Mouse (Mus musculus) mesoderm, embryonic 11.5 days (tissue): ENCODE data around the gene Eif2a.

Source experiments
- DNase-seq: peaks from one replicate; pipeline ENCODE4 v3.0.0-alpha.2; 2012; ENCODE audit warnings: low read depth, low spot score

The Eif2a gene

GRCm38 (mm10) chr3:58525652-58526407 lies at the start of gene Eif2a, which contains the start of gene Serp1:
Gene Eif2a (plus strand): TSS chr3:58525821.
Gene Serp1 (minus strand): TSS chr3:58525892.
- peak; percentile 98 for DNase-seq

- DNase-seq = no peak
Measured at GRCm38 (mm10) chr3:58478755-58479455, 46.7 kb upstream of the Eif2a start.

- DNase-seq = no peak
Measured at GRCm38 (mm10) chr3:58485883-58486282, 39.7 kb upstream of the Eif2a start.

GRCm38 (mm10) chr3:58487121-58487520 lies 38.5 kb upstream of the Eif2a start:
- DNase-seq = no peak

GRCm38 (mm10) chr3:58487999-58488775 lies 37.4 kb upstream of the Eif2a start:
- no peak for DNase-seq

GRCm38 (mm10) chr3:58490787-58491186 lies 34.8 kb upstream of the Eif2a start:
- peak; percentile 19 for DNase-seq

GRCm38 (mm10) chr3:58493621-58494020 lies 32.0 kb upstream of the Eif2a start:
- no peak for DNase-seq

GRCm38 (mm10) chr3:58501961-58502360 lies 23.7 kb upstream of the Eif2a start:
- no peak for DNase-seq

GRCm38 (mm10) chr3:58503720-58504333 lies 21.8 kb upstream of the Eif2a start:
- DNase-seq = no peak

GRCm38 (mm10) chr3:58504676-58505075 lies 20.9 kb upstream of the Eif2a start:
- no peak for DNase-seq

- DNase-seq = no peak
Measured at GRCm38 (mm10) chr3:58508020-58508750, 17.4 kb upstream of the Eif2a start.

GRCm38 (mm10) chr3:58511581-58511980 lies 14.0 kb upstream of the Eif2a start:
- no peak for DNase-seq

GRCm38 (mm10) chr3:58512740-58513139 lies 12.9 kb upstream of the Eif2a start:
- DNase-seq = no peak

- no peak for DNase-seq
Measured at GRCm38 (mm10) chr3:58513483-58513882, 12.1 kb upstream of the Eif2a start.

- DNase-seq = no peak
Measured at GRCm38 (mm10) chr3:58515947-58516601, 9.5 kb upstream of the Eif2a start.

GRCm38 (mm10) chr3:58516602-58516976 lies 9.0 kb upstream of the Eif2a start:
- DNase-seq = no peak

- DNase-seq = no peak
Measured at GRCm38 (mm10) chr3:58517258-58517657, 8.4 kb upstream of the Eif2a start.

GRCm38 (mm10) chr3:58517800-58518199 lies 7.8 kb upstream of the Eif2a start:
- no peak for DNase-seq

- DNase-seq = no peak
Measured at GRCm38 (mm10) chr3:58518962-58519361, 6.7 kb upstream of the Eif2a start.

- DNase-seq = no peak
Measured at GRCm38 (mm10) chr3:58519536-58519935, 6.1 kb upstream of the Eif2a start.

- DNase-seq = no peak
Measured at GRCm38 (mm10) chr3:58520286-58520685, 5.3 kb upstream of the Eif2a start.
